Mouse (Mus musculus): ENCODE measurements at regions not wholly inside any gene's neighbourhood (a gene's known extent, or its start where the extent isn't known, plus 50 kb on each side); places are given as distances from the start of the nearest gene placed in this dataset.

GRCm38 (mm10) chr6:25321446-25321845 is 365.3 kb upstream of the Tmem229a start:
- Histone ChIP-seq H3K9ac (ENCODE audit: low read length) (no peak overlapping the region), H3K4me3 (ENCODE audit: low read depth, low read length) (no peak overlapping the region), H3K27me3 (ENCODE audit: control insufficient read depth, insufficient read depth, low read length) (no peaks in the 10 kb centered on the region), H3K9me3 (ENCODE audit: control insufficient read depth, low read length) (no peaks in the 10 kb centered on the region), H3K27ac (ENCODE audit: low read depth, low read length) (no peak overlapping the region), H3K36me3 (ENCODE audit: control insufficient read depth, insufficient read depth, low read length) (no peaks in the 10 kb centered on the region), H3K4me1 (ENCODE audit: control insufficient read depth, insufficient read depth, low read length) (no peaks in the 10 kb centered on the region), H3K4me2 (ENCODE audit: low read depth) (no peak overlapping the region)
- ATAC-seq (ENCODE audit: insufficient read depth, low FRiP score, low TSS enrichment) (no peak), DNase-seq (ENCODE audit: low spot score) (no peak)
- WGBS, result 62% methylated on average over 1 of the region's 1 CpGs

- Histone ChIP-seq H3K27me3 (ENCODE audit: control insufficient read depth, insufficient read depth, low read length) (no peaks in the 10 kb centered on the region), H3K4me1 (ENCODE audit: control insufficient read depth, insufficient read depth, low read length) (no peaks in the 10 kb centered on the region), H3K9ac (ENCODE audit: low read length) (no peak overlapping the region), H3K4me3 (ENCODE audit: low read depth, low read length) (no peak overlapping the region), H3K36me3 (ENCODE audit: control insufficient read depth, insufficient read depth, low read length) (no peaks in the 10 kb centered on the region), H3K9me3 (ENCODE audit: control insufficient read depth, low read length) (no peaks in the 10 kb centered on the region), H3K4me2 (ENCODE audit: low read depth) (no peak overlapping the region), H3K27ac (ENCODE audit: low read depth, low read length) (no peak overlapping the region)
- WGBS, result 85% methylated on average over 6 of the region's 6 CpGs
- no peak for DNase-seq (ENCODE audit: low spot score)
- no peak for ATAC-seq (ENCODE audit: insufficient read depth, low FRiP score, low TSS enrichment)
These were observed 364.3 kb upstream of the Tmem229a start for GRCm38 (mm10) chr6:25320291-25320844.

- H3K4me2 ChIP-seq (ENCODE audit: low read depth), result no peak overlapping the region
- no peaks in the 10 kb centered on the region for H3K27me3 ChIP-seq (ENCODE audit: control insufficient read depth, insufficient read depth, low read length)
- no peak for DNase-seq (ENCODE audit: low spot score)
- H3K9me3 ChIP-seq (ENCODE audit: control insufficient read depth, low read length), result no peaks in the 10 kb centered on the region
- H3K9ac ChIP-seq (ENCODE audit: low read length), result no peak overlapping the region
- H3K4me3 ChIP-seq (ENCODE audit: low read depth, low read length), result no peak overlapping the region
- no peaks in the 10 kb centered on the region for H3K36me3 ChIP-seq (ENCODE audit: control insufficient read depth, insufficient read depth, low read length)
- no peak for ATAC-seq (ENCODE audit: insufficient read depth, low FRiP score, low TSS enrichment)
- H3K27ac ChIP-seq (ENCODE audit: low read depth, low read length), result no peak overlapping the region
- H3K4me1 ChIP-seq (ENCODE audit: control insufficient read depth, insufficient read depth, low read length), result no peaks in the 10 kb centered on the region
These were observed 351.4 kb upstream of the Tmem229a start for GRCm38 (mm10) chr6:25307471-25307870.

GRCm38 (mm10) chr6:25304844-25305504 is 348.9 kb upstream of the Tmem229a start:
- H3K9me3 ChIP-seq (ENCODE audit: control insufficient read depth, low read length), result no peaks in the 10 kb centered on the region
- H3K9ac ChIP-seq (ENCODE audit: low read length), result no peak overlapping the region
- WGBS, result 90% methylated on average over 4 of the region's 4 CpGs
- ATAC-seq (ENCODE audit: insufficient read depth, low FRiP score, low TSS enrichment) (no peak), DNase-seq (ENCODE audit: low spot score) (no peak)
- no peak overlapping the region for H3K4me3 ChIP-seq (ENCODE audit: low read depth, low read length)
- H3K4me2 ChIP-seq (ENCODE audit: low read depth), result no peak overlapping the region
- no peaks in the 10 kb centered on the region for H3K4me1 ChIP-seq (ENCODE audit: control insufficient read depth, insufficient read depth, low read length)
- H3K36me3 ChIP-seq (ENCODE audit: control insufficient read depth, insufficient read depth, low read length), result no peaks in the 10 kb centered on the region
- H3K27ac ChIP-seq (ENCODE audit: low read depth, low read length), result no peak overlapping the region
- H3K27me3 ChIP-seq (ENCODE audit: control insufficient read depth, insufficient read depth, low read length), result no peaks in the 10 kb centered on the region

GRCm38 (mm10) chr6:25291613-25292012 is 335.5 kb upstream of the Tmem229a start:
- no peak for ATAC-seq (ENCODE audit: insufficient read depth, low FRiP score, low TSS enrichment)
- H3K4me3 ChIP-seq (ENCODE audit: low read depth, low read length), result no peak overlapping the region
- H3K27ac ChIP-seq (ENCODE audit: low read depth, low read length), result no peak overlapping the region
- no peak overlapping the region for H3K9ac ChIP-seq (ENCODE audit: low read length)
- H3K9me3 ChIP-seq (ENCODE audit: control insufficient read depth, low read length), result no peaks in the 10 kb centered on the region
- DNase-seq (ENCODE audit: low spot score), result no peak
- WGBS, result 79% methylated on average over 1 of the region's 1 CpGs
- no peaks in the 10 kb centered on the region for H3K4me1 ChIP-seq (ENCODE audit: control insufficient read depth, insufficient read depth, low read length)
- H3K36me3 ChIP-seq (ENCODE audit: control insufficient read depth, insufficient read depth, low read length), result no peaks in the 10 kb centered on the region
- H3K4me2 ChIP-seq (ENCODE audit: low read depth), result no peak overlapping the region
- no peaks in the 10 kb centered on the region for H3K27me3 ChIP-seq (ENCODE audit: control insufficient read depth, insufficient read depth, low read length)

GRCm38 (mm10) chr6:25287591-25287990 is 331.5 kb upstream of the Tmem229a start:
- DNase-seq (ENCODE audit: low spot score), result no peak
- Histone ChIP-seq H3K4me3 (ENCODE audit: low read depth, low read length) (no peak overlapping the region), H3K4me1 (ENCODE audit: control insufficient read depth, insufficient read depth, low read length) (no peaks in the 10 kb centered on the region), H3K36me3 (ENCODE audit: control insufficient read depth, insufficient read depth, low read length) (no peaks in the 10 kb centered on the region), H3K27me3 (ENCODE audit: control insufficient read depth, insufficient read depth, low read length) (no peaks in the 10 kb centered on the region), H3K9ac (ENCODE audit: low read length) (no peak overlapping the region), H3K27ac (ENCODE audit: low read depth, low read length) (no peak overlapping the region), H3K4me2 (ENCODE audit: low read depth) (no peak overlapping the region), H3K9me3 (ENCODE audit: control insufficient read depth, low read length) (no peaks in the 10 kb centered on the region)
- ATAC-seq (ENCODE audit: insufficient read depth, low FRiP score, low TSS enrichment), result no peak
- 92% methylated on average over 4 of the region's 4 CpGs for WGBS

- no peak for ATAC-seq (ENCODE audit: insufficient read depth, low FRiP score, low TSS enrichment)
- no peak for DNase-seq (ENCODE audit: low spot score)
- no peaks in the 10 kb centered on the region for H3K27me3 ChIP-seq (ENCODE audit: control insufficient read depth, insufficient read depth, low read length)
- no peak overlapping the region for H3K4me2 ChIP-seq (ENCODE audit: low read depth)
- no peak overlapping the region for H3K27ac ChIP-seq (ENCODE audit: low read depth, low read length)
- H3K9me3 ChIP-seq (ENCODE audit: control insufficient read depth, low read length), result no peaks in the 10 kb centered on the region
- 92% methylated on average over 6 of the region's 6 CpGs for WGBS
- H3K4me1 ChIP-seq (ENCODE audit: control insufficient read depth, insufficient read depth, low read length), result no peaks in the 10 kb centered on the region
- H3K36me3 ChIP-seq (ENCODE audit: control insufficient read depth, insufficient read depth, low read length), result no peaks in the 10 kb centered on the region
- H3K9ac ChIP-seq (ENCODE audit: low read length), result no peak overlapping the region
- H3K4me3 ChIP-seq (ENCODE audit: low read depth, low read length), result no peak overlapping the region
These were observed 330.2 kb upstream of the Tmem229a start for GRCm38 (mm10) chr6:25286313-25286712.

GRCm38 (mm10) chr6:25278509-25278908 is 322.4 kb upstream of the Tmem229a start:
- H3K4me3 ChIP-seq (ENCODE audit: low read depth, low read length), result no peak overlapping the region
- no peaks in the 10 kb centered on the region for H3K9me3 ChIP-seq (ENCODE audit: control insufficient read depth, low read length)
- no peaks in the 10 kb centered on the region for H3K27me3 ChIP-seq (ENCODE audit: control insufficient read depth, insufficient read depth, low read length)
- ATAC-seq (ENCODE audit: insufficient read depth, low FRiP score, low TSS enrichment) (peak; percentile 83), DNase-seq (ENCODE audit: low spot score) (peak; percentile 26)
- H3K27ac ChIP-seq (ENCODE audit: low read depth, low read length), result no peak overlapping the region
- H3K4me2 ChIP-seq (ENCODE audit: low read depth), result no peak overlapping the region
- no peaks in the 10 kb centered on the region for H3K4me1 ChIP-seq (ENCODE audit: control insufficient read depth, insufficient read depth, low read length)
- 36% methylated on average over 1 of the region's 1 CpGs for WGBS
- H3K9ac ChIP-seq (ENCODE audit: low read length), result no peak overlapping the region
- no peaks in the 10 kb centered on the region for H3K36me3 ChIP-seq (ENCODE audit: control insufficient read depth, insufficient read depth, low read length)

- Histone ChIP-seq H3K4me2 (ENCODE audit: low read depth) (no peak overlapping the region), H3K27ac (ENCODE audit: low read depth, low read length) (no peak overlapping the region), H3K4me1 (ENCODE audit: control insufficient read depth, insufficient read depth, low read length) (no peaks in the 10 kb centered on the region), H3K9ac (ENCODE audit: low read length) (no peak overlapping the region), H3K4me3 (ENCODE audit: low read depth, low read length) (no peak overlapping the region), H3K27me3 (ENCODE audit: control insufficient read depth, insufficient read depth, low read length) (no peaks in the 10 kb centered on the region), H3K36me3 (ENCODE audit: control insufficient read depth, insufficient read depth, low read length) (no peaks in the 10 kb centered on the region), H3K9me3 (ENCODE audit: control insufficient read depth, low read length) (no peaks in the 10 kb centered on the region)
- ATAC-seq (ENCODE audit: insufficient read depth, low FRiP score, low TSS enrichment) (peak; percentile 79), DNase-seq (ENCODE audit: low spot score) (no peak)
- WGBS, result 55% methylated on average over 8 of the region's 8 CpGs
These were observed 321.8 kb upstream of the Tmem229a start for GRCm38 (mm10) chr6:25277703-25278447.
